Mouse (Mus musculus) lung, adult 2 months (tissue): ENCODE measurements around the gene Snd1. TPM values are rescaled to one million over a fixed set of nuclear protein-coding genes. Genes with fewer than 3 reads are reported as not detected.

ENCODE experiments used
- DNase-seq: peaks from one replicate; pipeline ENCODE4 v3.0.0; 2022
- H3K4me1 ChIP-seq: fragments of 200-500 bp; 2 replicates; pipeline ENCODE4 v1.6.1; 2011; ENCODE audit warnings: low read length; ENCODE audit not compliant: control insufficient read depth, insufficient read depth
- H3K4me3 ChIP-seq: fragments of 200-500 bp; replicated peaks from 2 replicates; pipeline ENCODE3; 2011; ENCODE audit warnings: low read depth, mild to moderate bottlenecking, control low read depth, low read length; ENCODE audit errors: extremely low read depth
- CTCF ChIP-seq: fragments of 200-500 bp; IDR thresholded peaks from 2 replicates; pipeline ENCODE4 v1.5.1; 2011; ENCODE audit warnings: mild to moderate bottlenecking, low read length, control low read depth; ENCODE audit not compliant: insufficient read depth
- POLR2A ChIP-seq: fragments of 200-500 bp; IDR thresholded peaks from 2 replicates; pipeline ENCODE4 v1.6.1; 2011; ENCODE audit warnings: low read depth, mild to moderate bottlenecking, control low read depth, low read length, borderline replicate concordance; ENCODE audit errors: extremely low read depth
- WGBS: fragments of 180-500 bp; shearing (Covaris S2); methylation state at CpG from one replicate; pipeline ENCODE4 v1.1.7; 2018; 5-methylcytosine and 5-hydroxymethylcytosine counted together
- polyA plus RNA-seq: library from polyadenylated mRNA; depleted of rRNA; stranded (reverse); fragments of >200 nt; gene quantifications from 2 replicates; pipeline ENCODE4 v1.2.3, GENCODE M21; 2012

Gene Snd1
- polyA plus RNA-seq, 1 experiment: 88.3 TPM

GRCm38 (mm10) chr6:28761728-28762127, 286.8 kb downstream of the Snd1 start:
- Histone ChIP-seq H3K4me3 (no peak overlapping the region), H3K4me1 (peaks cover 3% of the 10 kb centered on the region; the same call in 1 of the 2 replicates)
- DNase-seq: no peak
- WGBS: 74% methylated on average over 3 of the region's 3 CpGs
- TF ChIP-seq CTCF (no peak), POLR2A (no peak)

- TF ChIP-seq POLR2A (no peak), CTCF (no peak)
- Histone ChIP-seq H3K4me1 (peaks cover 3% of the 10 kb centered on the region; the same call in 1 of the 2 replicates), H3K4me3 (no peak overlapping the region)
- 69% methylated on average over 5 of the region's 5 CpGs for WGBS
- no peak for DNase-seq
These were observed 287.3 kb downstream of the Snd1 start for GRCm38 (mm10) chr6:28762132-28762775.

- no peak for TF ChIP-seq POLR2A
- no peak for TF ChIP-seq CTCF
- Histone ChIP-seq H3K4me1 (peaks cover 3% of the 10 kb centered on the region; the same call in 1 of the 2 replicates), H3K4me3 (no peak overlapping the region)
- 34% methylated on average over 3 of the region's 3 CpGs for WGBS
- DNase-seq: no peak
These were observed 291.7 kb downstream of the Snd1 start for GRCm38 (mm10) chr6:28766622-28767021.

- TF ChIP-seq CTCF: no peak
- TF ChIP-seq POLR2A: no peak
- DNase-seq: no peak
- Histone ChIP-seq H3K4me1 (peaks cover 3% of the 10 kb centered on the region; the same call in 1 of the 2 replicates), H3K4me3 (no peak overlapping the region)
- 68% methylated on average over 6 of the region's 6 CpGs for WGBS
These were observed 293.0 kb downstream of the Snd1 start for GRCm38 (mm10) chr6:28767891-28768481.

GRCm38 (mm10) chr6:28771331-28771730, 296.4 kb downstream of the Snd1 start:
- WGBS: 61% methylated on average over 2 of the region's 2 CpGs
- TF ChIP-seq POLR2A: no peak
- TF ChIP-seq CTCF: no peak

GRCm38 (mm10) chr6:28781696-28782095, 306.8 kb downstream of the Snd1 start:
- WGBS: 51% methylated on average over 3 of the region's 3 CpGs
- Histone ChIP-seq H3K4me1 (peaks cover 11% of the 10 kb centered on the region), H3K4me3 (no peak overlapping the region)
- no peak for DNase-seq
- TF ChIP-seq POLR2A: no peak
- TF ChIP-seq CTCF: no peak

More at GRCm38 (mm10) chr6:28771331-28771730, 296.4 kb downstream of the Snd1 start:
- H3K4me1 ChIP-seq: peaks cover 2% of the 10 kb centered on the region; the same call in 1 of the 2 replicates
- no peak overlapping the region for H3K4me3 ChIP-seq
- DNase-seq: no peak

GRCm38 (mm10) chr6:28783082-28783647, 308.2 kb downstream of the Snd1 start:
- Histone ChIP-seq H3K4me1 (peaks cover 11% of the 10 kb centered on the region), H3K4me3 (no peak overlapping the region)
- TF ChIP-seq CTCF: no peak
- no peak for TF ChIP-seq POLR2A
- 62% methylated on average over 4 of the region's 4 CpGs for WGBS
- no peak for DNase-seq

GRCm38 (mm10) chr6:28783953-28784352, 309.0 kb downstream of the Snd1 start:
- no peak for DNase-seq
- TF ChIP-seq POLR2A (no peak), CTCF (no peak)
- peaks cover 11% of the 10 kb centered on the region for H3K4me1 ChIP-seq
- H3K4me3 ChIP-seq: no peak overlapping the region
- WGBS: 93% methylated on average over 5 of the region's 5 CpGs

GRCm38 (mm10) chr6:28785770-28786169, 310.8 kb downstream of the Snd1 start:
- WGBS: 66% methylated on average over 8 of the region's 8 CpGs
- Histone ChIP-seq H3K4me1 (peaks cover 14% of the 10 kb centered on the region), H3K4me3 (no peak overlapping the region)
- no peak for DNase-seq
- no peak for TF ChIP-seq CTCF
- no peak for TF ChIP-seq POLR2A

- Histone ChIP-seq H3K4me1 (peaks cover 19% of the 10 kb centered on the region), H3K4me3 (no peak overlapping the region)
- no peak for DNase-seq
- WGBS: 78% methylated on average over 6 of the region's 6 CpGs
- TF ChIP-seq CTCF (no peak), POLR2A (no peak)
These were observed 312.2 kb downstream of the Snd1 start for GRCm38 (mm10) chr6:28787133-28787532.
